15 mouse cellular contexts compared by ENCODE assay signal in genomic region chr2:21439626-21440025, GRCm38 (mm10).
"Had no signal": no experiment of that assay in that cellular context is flagged by ENCODE, and none has a peak within 500 bp of the region (broad histone marks: within the 10 kb centered on the region; RNA-seq: fewer than 3 reads in every experiment).

No protein-coding gene starts in this region.

- H3K4me1 ChIP-seq: neural tube, embryonic 15.5 days; stomach, embryonic 15.5 days had no signal

- H3K9me3 ChIP-seq: neural tube, embryonic 15.5 days; stomach, embryonic 15.5 days had no signal

- H3K4me2 ChIP-seq: neural tube, embryonic 15.5 days; stomach, embryonic 15.5 days had no signal

- H3K9ac ChIP-seq: neural tube, embryonic 15.5 days; stomach, embryonic 15.5 days had no signal

- H3K36me3 ChIP-seq: neural tube, embryonic 15.5 days; stomach, embryonic 15.5 days had no signal

- H3K27ac ChIP-seq: neural tube, embryonic 15.5 days; stomach, embryonic 15.5 days; stomach, postnatal 0 days had no signal

- H3K27me3 ChIP-seq: neural tube, embryonic 15.5 days; stomach, embryonic 15.5 days had no signal

- DNase-seq: retina, postnatal 1 day; right cerebral cortex, adult 18-20 months; right cerebral cortex, postnatal 14 days; right cerebral cortex, postnatal 25 days; right cerebral cortex, postnatal 4 days; spleen, adult 18-20 months; thymus, adult 18-20 months; thymus, adult 2 months; thymus, postnatal 14 days; thymus, postnatal 25 days; thymus, postnatal 36 days; thymus, postnatal 4 days had no signal

- H3K4me3 ChIP-seq: neural tube, embryonic 15.5 days; stomach, embryonic 15.5 days had no signal
